Mouse (Mus musculus) kidney, adult 18-20 months (tissue): ENCODE measurements around the gene Chrne.

Experiments used
- DNase-seq: peaks from one replicate; pipeline ENCODE4 v3.0.0; 2021

Gene Chrne

DNA sequence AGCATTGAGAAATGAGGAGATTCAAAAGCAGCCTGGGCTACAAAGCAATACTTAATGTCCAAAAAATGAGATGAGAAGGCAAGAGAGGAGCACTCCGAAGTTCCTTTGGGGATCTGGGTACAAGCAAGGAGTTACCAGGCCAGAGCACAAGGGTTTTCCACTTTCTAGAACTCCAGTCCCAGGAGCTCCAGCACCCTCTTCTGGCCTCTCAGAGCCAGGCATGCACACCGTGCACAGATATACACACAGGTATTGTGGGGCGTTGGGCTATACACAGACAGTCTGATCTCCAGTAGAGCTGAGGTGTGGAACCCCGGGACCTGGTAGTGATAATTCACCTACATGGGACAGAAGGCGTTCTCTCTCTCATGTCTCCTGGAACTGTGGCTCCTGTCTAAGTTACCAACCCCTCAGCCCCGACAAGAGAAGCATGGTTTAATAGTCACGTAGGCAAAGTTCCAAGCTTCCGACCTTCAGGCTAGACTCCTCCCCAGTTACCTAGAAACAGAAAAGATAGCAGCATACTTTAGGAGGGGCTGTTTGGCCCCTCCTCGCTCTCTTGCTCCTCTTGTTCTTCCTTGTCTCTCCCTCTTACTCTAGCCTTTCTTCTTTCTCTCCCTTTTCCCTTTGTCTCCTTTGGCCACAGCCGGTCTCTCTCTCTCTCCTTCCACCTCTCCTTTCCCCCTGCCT lies 4.2 kb upstream of the Chrne start:
- no peak for DNase-seq

DNA sequence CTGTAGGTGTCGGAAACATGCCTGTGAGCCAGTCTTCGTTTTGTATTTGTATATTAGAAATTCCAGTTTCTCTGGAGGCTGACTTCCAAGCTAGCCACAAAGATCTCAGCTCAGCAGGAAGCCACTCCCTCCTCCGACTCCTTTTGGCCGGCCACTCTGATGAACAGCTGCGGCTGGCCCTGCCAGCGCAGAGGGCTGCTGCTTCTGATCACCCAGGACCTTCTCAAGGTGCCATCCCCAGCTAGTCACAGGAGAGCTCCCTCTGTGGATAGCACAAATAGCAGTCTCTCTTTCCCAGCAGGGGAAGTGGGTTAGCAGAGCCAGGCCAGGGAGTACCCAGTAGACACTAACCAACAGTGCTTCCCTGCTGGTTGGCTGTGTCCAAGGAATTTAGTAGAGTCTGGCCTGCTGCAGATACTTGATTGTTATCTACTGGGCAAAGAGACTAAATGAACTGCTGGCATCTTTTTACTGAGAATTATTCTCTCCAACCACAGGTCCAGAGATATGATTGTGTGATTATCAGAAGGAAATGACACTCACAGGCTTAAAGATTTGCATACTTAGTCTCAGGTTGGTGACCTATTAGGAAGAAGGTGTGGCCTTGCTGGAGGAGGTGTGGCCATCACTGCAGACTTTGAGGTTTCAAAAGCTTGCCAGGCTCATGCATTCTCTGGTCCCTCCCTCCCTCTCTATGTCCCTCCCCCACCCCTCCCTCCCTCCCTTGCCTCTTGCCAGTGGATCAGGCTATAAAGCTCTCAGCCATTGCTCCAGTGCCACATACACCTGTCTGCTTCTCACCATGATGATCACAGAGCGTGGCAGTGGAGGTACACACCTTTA lies 3.2 kb upstream of the Chrne start:
- DNase-seq = no peak

DNA sequence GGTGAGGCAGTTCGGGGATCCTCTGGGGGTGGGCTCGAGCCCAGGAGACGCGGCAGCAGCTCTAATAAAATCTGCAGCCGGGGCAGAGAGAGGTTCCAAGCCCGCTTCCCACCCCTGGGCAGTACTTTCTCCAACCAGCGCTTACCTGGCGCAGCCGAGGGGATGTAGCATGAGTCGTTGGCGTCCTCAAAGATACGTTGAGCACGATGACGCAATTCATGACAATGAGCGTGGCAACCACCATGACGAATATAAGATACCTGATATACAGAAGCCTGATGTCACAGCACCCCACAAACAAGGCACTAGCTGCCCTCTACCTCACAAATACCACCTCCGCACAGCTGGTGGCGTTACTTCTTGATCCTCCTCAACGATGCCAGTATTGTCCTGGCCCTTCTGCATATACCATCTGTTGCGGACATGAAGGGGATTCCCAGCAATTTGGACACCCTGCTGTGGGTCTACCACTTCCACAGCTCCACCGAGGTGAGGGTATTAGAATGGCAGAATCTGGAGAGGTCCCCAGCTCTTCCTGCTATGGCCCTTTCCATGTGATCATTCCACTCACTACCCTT lies 3.4 kb downstream of the Chrne start, which contains the start of gene 4930544D05Rik:
4930544D05Rik (plus strand) TSS at position 333 of the 578 bp plus-strand sequence.
- no peak for DNase-seq

DNA sequence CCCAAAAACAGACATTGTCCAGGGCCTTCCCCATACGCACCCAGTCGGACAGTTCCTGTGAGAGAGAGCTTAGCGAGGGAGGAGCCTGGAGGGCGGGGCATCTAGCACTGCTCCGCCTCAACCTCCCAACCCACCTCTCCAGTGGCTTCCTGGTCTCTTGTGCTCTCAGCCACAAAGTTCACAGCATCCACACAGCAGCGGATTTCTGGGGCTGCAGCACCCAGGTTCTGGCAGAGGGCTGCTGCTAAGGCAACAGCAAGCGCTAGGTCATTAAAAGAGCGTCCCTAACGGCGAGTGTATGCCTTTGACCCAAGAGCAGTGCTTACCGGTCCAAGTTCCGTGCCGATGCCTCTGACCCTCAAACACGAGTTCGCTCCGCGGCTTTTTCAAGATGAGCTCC lies 3.9 kb downstream of the Chrne start:
- peak; percentile 71 for DNase-seq

DNA sequence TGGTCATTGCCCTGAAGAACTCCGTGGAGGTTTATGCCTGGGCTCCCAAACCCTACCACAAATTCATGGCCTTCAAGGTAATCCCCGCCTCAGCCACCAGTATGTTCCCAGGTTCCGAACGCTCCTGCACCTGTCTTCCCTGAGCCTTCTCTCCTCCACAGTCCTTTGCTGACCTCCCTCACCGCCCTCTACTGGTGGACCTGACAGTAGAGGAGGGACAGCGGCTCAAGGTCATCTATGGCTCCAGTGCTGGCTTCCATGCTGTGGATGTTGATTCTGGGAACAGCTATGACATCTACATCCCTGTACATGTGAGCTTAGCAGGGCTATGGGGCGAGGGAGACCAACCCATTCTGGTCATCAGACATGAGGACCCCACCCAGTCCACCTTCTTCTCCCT lies 6.5 kb downstream of the Chrne start:
- DNase-seq = no peak

DNA sequence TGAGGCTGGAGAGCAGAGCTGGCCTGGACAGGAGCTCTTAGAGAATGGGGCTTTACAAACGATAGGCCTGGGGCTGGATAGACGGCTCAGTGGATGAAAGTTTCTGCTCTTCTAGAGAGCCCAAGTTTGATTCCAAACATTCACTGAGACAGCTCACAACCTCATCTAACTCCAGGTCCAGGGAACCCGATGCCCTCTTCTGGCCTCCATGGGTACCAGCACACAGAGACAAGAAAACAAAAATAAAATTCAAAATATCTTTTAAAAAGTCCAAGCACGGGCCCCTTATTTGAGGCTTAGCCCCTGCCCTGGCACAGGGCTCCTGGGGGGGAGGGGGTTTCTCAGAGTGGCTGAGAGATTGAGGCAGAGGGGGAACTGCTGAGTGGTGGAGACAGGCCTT lies 8.3 kb downstream of the Chrne start:
- no peak for DNase-seq

DNA sequence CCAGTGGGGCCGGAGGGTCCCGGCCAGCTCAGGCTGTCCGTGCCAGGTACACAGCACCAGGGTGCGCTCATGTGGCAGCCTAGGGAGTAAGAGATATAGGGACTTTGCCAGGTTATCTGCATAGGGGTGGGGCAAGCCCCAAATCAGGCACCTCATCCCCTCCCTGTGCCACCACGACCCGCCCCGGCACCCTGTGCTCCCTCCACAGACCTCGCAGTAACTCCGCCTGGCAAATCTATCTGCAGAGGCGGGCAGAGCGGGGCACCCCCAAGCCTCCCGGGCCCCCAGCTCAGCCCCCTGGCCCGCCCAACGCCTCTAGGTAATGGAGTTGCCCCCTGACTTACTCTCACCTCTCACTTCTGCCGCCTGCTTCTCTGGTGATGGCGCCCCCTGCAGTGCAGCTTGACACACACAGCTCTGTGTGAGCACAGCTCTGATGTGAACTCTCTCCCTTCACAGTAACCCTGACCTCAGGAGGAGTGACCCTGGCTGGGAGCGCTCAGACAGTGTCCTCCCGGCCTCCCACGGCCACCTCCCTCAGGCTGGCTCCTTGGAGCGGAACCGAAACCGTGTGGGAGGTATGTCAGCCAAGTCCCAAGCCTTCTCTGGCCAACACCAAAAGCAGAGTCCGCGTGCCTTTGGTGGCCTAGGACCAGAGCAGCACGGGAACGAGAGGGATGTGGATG lies 10.5 kb downstream of the Chrne start:
- peak; percentile 49 for DNase-seq

DNA sequence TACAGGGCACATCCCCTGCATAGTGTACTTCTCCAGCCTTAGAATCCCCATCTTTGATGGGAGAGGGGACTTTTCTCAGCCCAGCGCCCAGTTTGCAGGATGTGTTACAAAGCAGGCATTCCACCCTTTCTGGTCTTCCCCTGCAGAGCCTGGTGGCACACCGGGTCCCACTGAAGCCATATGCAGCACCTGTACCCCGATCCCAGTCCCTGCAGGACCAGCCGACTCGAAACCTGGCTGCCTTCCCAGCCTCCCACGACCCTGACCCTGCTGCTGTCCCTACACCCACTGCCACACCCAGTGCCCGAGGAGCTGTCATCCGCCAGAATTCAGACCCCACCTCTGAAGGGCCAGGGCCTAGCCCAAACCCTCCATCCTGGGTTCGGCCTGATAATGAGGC lies 11.4 kb downstream of the Chrne start:
- no peak for DNase-seq

DNA sequence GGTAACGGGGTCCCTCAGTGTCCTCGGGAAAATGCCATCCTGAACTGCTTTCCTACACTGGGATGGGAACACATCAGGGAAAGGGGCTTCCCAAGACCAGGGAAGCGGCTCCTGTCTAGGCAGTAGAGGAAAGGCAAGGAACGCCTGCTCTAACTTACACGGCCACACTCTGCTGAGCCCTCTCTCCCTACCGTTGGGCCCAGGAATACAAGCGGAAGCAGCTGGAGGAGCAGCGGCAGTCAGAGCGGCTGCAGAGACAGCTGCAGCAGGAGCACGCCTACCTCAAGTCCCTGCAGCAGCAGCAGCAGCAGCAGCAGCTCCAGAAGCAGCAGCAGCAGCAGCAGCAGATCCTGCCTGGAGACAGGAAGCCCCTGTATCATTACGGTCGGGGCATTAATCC lies 12.3 kb downstream of the Chrne start:
- DNase-seq = no peak

DNA sequence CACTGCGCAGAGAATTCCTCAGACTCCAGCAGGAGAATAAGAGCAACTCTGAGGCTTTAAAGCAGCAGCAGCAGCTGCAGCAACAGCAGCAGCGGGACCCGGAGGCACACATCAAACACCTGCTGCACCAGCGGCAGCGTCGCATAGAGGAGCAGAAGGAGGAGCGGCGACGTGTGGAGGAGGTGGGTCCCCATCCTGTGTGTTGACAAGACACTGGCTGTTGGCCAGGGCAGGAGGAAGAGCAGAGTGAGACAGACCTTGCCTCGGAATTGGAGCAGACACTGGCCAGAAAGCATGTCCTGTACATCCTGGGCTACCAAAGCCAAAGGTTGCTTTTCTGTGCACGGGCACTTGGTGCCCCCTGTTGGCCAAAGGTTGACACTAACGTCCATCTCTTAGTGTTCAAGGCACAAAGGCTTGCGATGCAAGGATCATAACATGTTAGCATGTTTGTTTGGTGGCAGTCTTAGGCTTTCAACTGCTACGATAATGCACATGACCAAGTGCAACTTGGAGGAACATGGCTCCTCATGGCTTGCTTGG lies 13.9 kb downstream of the Chrne start:
- peak; percentile 85 for DNase-seq

DNA sequence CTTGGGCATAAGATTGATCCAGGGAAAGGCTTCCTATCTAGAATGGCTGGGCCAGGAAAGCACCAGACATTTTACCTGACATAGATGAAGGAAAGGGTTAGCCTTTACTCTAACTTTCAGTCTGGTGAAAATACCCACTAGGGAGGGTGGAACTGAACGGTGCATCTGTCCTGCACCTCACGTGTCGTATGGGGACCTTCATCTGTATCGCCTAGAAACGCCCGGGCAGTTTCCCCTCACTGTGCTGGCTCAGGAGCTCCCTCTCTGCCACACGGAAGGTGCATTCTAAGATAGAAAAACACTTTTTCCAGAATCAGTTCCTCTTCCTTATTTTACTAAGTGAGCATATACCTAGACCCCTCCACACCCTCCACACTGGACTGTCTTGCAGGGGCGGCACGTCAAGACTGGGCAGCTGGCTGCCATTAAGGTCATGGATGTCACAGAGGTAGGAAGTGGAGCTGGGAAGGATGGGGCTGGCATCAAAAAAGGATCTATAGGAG lies 20.5 kb downstream of the Chrne start:
- DNase-seq = no peak

DNA sequence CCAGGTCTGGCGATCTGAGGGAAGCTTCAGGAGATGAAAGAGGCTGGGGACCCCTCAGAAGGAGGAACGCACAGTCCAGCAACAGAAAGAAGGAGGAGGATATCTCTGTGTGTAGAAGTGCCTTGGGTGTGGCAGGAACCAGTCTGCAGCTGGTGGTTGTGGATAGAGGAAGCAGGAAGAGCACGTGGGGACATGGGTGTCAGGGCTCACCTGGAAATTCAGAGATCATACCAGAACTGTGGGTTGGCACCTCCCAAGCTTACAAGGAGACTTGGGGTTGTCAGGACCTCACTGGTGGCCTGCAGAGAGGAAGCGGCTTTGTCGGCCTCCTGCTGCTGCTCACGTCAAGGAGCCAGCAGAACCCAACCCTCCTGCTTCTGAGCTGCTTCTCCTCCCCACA lies 21.7 kb downstream of the Chrne start:
- no peak for DNase-seq

DNA sequence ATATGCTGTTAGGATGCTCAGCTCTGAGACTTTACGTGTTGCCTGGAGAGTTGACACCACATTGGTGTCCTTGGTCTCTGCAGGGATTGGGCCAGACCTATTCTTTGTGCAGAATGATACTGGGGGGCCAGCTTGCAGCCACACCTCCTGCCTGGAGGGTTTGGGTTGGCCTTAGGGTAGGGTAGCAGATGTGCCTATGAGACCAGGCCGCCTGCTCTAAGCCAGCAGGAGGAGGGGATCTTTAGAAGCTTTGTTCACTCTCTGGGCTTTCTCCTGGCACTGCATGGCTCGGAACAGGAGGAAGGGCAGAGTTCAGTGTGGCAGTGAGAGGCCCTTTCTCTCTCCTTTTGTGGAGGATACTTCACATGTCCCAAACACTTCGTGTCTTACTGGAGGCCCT lies 22.9 kb downstream of the Chrne start:
- DNase-seq = no peak

DNA sequence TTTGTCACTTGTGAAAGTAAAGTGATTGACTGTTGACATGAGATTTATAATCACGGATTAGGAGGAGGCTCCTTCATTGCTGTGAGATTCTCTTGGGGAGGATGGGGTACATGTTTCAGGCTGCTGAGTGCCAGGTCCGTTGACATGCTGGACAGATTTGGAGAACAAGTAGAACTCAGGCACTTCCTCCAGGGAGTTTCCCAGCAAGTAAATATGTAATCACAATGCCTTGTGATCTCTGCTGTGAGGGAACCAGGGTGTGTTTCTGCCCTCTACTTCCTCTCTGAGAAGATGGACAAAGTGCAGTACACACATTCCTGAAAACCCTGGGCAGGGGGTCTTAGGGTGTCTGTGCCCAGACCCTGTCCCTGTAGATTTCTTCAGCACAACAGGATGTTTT lies 23.4 kb downstream of the Chrne start:
- no peak for DNase-seq

DNA sequence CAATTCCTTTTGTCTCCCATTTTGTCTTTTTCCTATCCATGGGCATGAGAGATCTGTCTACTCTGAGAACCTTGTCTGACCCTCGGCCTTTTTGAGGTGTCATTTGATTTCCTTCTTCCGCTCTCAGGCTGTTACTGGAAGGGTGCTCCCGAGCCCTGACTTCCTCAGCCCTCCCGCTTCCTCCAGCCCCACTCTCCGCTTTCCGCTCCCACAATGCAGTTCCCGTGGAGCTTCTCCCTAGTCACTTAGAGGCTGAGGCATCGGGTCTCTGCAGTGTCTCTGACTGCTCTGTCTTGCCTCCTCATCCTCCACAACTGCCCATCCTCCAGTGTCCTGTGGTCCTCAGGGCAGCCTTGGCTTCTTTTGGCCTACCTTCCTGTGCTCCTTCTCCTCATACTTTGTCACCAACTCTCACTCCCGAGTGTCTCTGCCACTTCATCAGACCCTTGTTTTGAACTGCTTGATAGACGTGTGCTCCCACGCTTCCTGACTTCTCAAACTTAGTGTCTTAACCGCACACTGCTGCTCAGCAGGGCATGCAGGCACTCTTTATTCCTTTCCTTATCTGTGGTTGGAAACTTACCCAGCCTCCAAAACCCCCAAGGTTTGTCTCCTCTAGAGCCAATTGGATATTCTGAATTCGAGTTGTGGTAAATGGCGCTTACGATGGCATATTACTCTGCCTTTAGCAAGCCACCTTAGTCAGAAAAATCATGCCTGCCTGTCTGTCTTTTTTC lies 24.6 kb downstream of the Chrne start:
- DNase-seq = peak; percentile 45

DNA sequence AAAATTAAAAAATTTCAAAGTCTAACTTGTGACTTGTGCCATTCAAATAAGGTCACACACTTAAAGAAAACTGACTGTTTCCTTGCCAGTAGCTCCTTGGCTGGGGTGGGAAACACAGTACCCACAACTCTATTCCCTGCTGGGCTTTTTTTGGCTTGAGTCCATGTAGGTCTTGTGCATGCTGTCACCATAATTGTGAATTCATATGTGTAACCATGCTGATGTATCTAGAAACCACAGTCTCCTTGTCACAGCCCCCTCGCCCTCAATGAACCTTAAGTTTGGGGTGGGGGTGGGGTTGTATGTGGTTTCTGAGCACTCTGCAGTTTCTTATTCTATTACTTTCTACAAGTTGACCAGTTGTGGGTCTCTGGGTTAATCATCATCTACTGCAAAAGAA lies 27.3 kb downstream of the Chrne start:
- no peak for DNase-seq

DNA sequence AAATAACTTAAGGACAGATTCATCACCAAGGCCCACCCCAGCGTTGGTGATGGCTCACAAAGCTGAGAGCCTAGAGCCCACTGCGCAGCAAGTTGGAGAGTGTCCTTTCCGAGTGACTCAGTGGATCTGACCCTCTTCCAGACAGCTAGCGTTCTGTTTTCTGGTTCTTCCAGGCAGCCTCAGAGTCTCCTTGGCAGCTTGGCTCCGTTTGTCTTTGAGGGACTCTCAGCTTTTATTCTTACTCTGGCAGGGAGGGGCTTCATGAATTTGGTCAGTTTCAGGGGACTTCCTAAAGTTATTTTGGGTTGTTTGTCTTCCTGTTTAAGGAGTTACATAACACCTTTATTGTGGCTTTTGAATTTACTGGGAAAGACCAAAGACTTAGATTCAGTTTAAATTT lies 32.1 kb downstream of the Chrne start:
- DNase-seq = no peak

DNA sequence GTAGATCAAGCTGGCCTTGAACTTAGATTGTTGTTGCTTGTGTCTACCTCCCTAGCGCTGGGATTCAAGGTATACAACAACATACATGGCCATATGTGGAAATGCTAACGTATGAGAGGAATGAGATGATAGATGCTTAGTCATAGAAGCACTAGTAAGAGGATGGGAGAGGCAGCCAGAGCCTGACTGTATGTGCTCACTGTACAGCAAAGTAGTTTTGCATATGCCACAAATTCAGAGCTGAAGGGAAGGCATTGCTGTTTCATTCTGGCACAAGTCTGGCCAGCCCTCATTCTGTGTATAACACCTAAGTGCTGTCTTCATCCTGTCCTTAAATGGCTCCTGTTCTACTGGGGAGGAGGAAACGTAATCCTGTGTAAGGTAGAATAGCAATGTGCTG lies 32.8 kb downstream of the Chrne start:
- no peak for DNase-seq

DNA sequence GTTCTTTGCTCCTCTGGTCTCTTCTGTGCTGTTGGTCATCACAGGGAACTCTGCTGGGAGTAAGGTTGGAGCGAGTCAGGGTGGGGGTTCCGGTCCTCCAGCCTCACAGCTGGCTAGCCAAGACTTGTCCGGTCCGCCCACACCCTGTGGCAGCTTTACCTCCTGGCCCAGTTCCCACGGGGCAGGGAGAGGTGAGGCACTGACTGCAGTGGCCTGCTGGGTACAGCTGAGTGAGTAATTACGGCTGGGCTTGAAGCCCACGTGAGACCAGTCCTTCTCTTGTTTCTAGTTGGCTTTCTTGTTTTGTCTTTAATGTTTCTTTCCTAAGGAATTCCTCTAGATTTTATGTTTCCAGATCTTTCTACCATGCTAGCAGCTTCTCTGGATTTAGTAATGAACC lies 33.6 kb downstream of the Chrne start:
- DNase-seq = peak; percentile 79

DNA sequence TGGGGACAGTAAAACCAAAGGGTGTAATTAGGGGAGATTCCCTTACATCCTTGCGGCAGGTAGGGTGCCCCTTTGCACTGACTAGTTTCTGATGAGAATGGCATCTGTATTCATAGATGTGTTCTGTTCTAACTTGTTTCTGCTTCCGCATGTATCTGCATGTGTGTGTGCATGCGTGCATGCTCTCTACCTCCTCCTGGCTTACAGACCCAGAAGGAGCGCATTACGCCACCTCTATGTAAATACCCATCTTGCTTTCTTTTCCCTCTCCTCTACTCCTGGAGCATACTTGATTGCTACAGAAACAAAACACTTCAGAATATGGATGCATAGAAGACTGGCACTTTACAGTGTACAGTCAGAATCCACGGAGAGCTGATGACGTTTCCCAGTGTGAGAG lies 35.2 kb downstream of the Chrne start:
- no peak for DNase-seq

DNA sequence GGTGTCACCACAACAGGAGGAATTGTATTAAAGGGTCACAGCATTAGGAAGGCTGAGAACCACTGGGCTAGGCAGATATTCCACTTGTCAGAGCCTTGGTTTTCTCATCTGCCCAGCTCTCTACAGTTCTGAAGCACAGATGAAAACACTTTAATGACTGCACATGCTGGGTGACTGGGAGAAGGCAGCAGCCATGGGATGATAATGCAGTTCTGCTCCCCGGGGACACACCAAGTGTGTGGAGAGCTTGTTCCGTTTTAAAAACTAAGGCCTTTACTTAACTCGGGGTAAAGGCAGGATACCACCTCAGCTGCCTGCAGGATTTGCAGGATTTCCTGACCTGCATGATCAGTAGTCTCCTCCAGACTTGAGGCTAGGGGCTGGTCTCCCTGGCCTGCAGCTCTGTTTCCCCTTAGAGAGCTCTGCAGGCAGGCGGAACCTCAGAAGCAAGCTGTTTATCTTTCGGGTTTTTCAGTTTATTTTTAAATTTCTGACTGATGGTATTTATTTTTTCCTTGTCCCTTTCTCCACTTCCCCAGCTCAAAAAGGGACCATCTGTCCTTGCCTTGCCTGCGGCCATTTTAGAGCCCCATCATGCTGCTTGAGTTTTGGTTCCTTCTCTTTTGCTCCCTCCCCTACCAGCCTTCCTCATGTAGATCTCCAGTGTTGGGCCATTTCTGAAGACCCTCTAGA lies 35.8 kb downstream of the Chrne start:
- DNase-seq = no peak

DNA sequence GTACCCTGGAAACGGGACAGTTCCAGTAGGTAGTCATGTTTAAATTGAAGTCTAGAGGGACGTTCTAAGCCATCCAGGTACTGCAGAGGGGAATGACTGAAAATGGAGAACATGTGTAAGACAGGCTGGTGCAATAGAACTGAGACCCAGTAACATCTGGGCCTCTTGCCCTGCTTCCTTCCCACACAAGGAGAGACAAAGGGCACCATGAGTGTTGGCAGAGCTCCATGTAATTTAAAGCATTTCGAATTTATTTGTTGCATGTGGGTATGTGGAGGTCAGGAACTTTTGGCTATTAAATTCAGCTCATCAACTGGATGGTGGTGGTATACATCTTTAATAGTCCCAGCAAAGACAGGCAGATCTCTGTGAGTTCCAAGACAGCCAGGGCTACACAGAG lies 36.8 kb downstream of the Chrne start:
- no peak for DNase-seq
